Mouse (Mus musculus) urinary bladder, adult 2 months (tissue): ENCODE data around the gene Cyp1b1. TPM values are rescaled to one million over a fixed set of nuclear protein-coding genes. Genes with fewer than 3 reads are reported as not detected.

Source experiments
- DNase-seq: peaks from one replicate; pipeline ENCODE4 v3.0.0; 2022; ENCODE audit warnings: low spot score
- polyA plus RNA-seq: library from polyadenylated mRNA; depleted of rRNA; stranded (reverse); fragments of >200 nt; gene quantifications from 2 replicates; pipeline ENCODE4 v1.2.3, GENCODE M21; 2012; rRNA removed

The Cyp1b1 gene
- 25.9 and 28.4 TPM in 2 replicates for polyA plus RNA-seq

- no peak for DNase-seq
These were observed at the start of gene Cyp1b1 for GRCm38 (mm10) chr17:79714931-79715637. Cyp1b1 (minus strand) TSS chr17:79715061.

- DNase-seq = no peak
These were observed 47.0 kb upstream of the Cyp1b1 start for GRCm38 (mm10) chr17:79761841-79762240.

- no peak for DNase-seq
These were observed 39.0 kb upstream of the Cyp1b1 start for GRCm38 (mm10) chr17:79753831-79754230.

DNA sequence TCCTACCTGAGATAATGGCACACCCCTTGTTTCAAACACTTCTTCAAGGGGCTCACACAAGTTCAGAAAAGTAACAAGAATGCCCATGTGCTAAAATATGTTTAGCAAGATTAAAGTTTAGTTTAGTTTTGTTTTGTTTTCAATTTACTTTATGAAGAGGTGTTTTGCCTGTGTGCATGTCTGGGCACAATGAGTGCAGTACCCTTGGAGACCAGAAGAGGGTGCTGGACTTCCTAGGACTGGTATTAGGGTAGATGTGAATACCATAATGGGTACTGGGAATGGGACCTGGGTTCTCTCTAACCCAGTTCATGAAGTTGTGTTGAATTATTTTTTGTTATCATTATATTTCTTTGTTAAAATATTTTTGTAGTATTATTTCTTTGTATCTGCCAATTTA lies 38.0 kb upstream of the Cyp1b1 start:
- DNase-seq = no peak

DNA sequence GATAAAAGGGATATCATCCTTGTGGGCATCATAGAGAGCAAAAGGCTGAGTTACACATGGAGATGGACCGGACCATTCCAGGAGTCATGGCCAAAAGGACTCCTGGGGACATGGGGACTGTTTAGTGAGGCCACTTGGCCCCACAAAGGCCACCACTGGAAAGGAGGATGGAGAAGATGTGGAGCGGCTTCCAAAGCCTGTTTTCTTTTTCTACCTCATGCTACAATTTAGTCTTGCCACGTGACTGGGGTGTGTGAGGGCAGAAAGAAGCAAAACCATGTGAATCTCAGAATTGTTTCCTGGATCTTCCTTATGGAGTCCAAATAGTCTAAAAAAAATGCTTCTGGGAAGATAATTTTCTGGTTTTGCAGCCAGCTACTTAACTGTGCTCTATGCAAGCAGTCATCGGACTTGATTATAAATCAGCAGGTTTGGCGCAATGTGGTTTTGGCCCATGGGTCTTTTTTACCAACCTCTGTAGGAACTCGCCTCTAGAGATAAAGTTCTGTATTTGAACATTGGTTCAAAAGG lies 36.9 kb upstream of the Cyp1b1 start:
- DNase-seq = no peak

DNA sequence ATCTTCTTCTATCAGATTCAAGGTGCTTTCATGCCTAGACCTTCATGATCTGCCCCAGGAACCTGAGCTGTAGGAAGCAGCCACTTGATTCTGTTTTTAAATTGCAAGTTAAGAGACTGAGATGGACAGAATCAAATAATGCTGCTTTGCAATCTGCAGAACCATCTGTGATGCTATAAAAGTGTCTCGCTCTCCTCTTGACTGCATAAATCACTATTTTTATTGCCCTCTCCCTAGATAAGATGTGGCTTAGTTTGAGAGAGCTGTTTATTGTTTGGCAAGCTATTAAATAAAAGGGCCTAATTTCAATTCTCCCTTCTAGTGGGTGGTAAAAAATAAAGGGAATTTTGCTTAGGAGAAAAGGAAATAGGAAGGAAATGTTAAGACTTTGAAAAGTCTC lies 34.8 kb upstream of the Cyp1b1 start:
- DNase-seq = no peak

GRCm38 (mm10) chr17:79746954-79747353 lies 32.1 kb upstream of the Cyp1b1 start:
- DNase-seq = no peak

- DNase-seq = no peak
These were observed 31.3 kb upstream of the Cyp1b1 start for GRCm38 (mm10) chr17:79746146-79746591.

DNA sequence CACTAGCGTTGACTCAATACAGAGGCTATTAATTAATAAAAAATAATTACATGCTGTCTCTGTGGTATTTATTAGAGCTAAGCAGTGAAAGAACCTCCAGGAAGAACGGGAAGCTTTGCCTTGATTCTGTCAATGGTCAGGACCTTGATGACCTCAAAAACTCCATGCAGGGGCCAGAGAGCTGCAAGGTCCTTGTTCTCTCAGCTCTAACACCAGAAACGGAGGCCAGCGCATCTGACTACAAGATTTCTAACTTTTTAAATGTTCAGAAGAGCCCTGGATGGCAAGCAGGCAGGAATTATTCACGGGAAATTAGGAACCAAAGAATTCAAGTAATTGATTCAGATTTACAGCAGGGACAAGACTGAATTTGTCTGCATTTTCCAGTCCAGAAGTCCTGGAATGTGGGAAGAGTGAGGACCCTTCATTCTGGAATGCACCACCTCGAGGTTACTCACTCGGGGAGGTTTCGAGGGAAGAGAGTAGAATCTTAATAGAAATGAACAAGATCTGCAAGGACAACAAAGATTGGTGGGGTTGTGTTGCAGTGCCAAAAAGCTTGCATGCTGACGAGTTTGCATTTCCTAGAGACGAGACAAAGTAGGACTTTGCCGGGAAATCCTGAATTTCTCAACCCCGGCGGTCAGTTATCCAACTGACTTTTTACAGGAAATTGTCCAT lies 30.3 kb upstream of the Cyp1b1 start:
- DNase-seq = no peak

DNA sequence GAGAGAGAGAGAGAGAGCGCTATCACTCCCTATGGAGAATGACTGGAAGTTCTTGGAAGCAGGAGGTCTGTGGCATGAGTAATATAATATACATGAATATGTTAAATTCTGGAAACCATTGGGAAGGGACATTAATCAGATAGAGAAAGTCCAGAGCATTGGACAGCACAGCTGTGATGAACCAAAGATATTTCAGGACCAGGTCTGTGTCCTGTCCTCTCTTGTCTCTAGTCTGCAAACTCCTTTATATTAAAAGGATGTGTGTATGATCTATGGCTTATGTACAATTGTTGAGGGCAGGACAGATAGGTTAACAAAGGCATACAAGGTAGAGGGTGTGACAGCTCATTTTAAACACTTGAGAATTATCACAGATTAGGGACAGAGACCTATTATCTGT lies 28.6 kb upstream of the Cyp1b1 start:
- no peak for DNase-seq

DNA sequence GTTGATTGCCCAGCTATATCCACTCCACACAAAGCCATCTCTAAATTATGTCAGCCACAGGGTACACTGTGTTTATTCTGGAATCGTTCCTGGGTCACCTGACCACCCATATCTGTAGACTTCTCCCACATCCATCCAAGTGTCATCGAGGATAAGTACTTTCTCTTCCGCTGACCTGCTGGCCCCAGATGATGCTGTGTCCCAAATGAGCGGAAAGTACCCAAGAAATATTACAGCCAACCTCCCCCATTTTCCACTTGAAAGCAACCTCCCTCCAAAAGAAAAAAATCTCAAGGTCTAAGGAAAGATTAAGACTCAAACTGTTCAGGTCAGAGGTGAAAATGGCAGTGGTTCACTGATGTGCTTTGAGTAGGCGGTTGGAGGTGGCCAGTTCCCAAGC lies 27.8 kb upstream of the Cyp1b1 start:
- DNase-seq = no peak

DNA sequence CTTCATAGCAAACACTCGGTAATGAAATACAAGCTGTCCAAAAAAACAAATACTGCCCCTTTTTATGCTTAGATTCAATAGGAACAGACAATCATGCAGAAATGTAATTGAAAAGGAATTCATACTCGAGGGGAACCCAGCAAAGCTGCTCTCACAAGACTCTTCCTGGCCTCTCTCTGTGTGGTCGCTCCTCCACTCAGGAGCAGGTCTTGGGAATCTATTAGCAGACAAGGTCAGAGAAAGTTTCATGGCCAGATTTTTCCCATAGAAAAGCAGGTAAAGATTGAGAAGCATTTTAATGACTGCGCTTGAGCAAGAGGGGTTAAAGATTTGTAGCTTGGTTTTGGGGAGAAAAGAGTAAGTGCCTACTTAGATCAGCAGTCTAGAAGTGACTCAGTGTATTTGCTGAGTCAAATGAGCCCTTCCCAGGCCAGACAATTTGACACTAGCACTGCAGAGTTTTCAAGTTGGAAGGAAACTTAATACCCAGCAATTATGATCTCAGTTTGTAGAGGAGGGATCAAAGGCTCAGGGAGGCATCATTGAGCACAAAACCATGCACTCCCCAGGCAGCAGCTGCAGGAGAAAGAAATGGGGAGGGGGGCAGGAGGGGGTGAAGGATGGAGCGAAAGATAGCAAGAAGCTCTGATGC lies 24.1 kb upstream of the Cyp1b1 start:
- DNase-seq = no peak

DNA sequence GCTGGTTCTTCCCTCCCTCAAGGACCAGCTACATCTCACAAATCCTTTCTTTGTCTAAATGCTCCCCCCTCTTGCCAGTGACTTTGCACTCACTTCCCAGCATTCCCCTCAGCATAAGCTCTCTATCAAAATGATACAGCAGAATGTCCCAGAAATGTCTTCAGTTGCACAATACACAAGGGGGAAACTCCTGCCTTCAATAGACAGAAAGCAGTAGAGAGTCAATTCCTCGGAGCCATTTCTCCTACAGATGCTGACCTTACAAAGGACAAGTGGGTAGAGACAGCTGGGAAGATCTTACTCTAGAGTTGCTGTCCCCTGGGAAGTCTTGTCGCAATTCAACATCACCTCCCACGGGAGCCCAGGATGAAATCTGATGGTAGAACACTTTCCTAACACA lies 22.7 kb upstream of the Cyp1b1 start:
- no peak for DNase-seq

DNA sequence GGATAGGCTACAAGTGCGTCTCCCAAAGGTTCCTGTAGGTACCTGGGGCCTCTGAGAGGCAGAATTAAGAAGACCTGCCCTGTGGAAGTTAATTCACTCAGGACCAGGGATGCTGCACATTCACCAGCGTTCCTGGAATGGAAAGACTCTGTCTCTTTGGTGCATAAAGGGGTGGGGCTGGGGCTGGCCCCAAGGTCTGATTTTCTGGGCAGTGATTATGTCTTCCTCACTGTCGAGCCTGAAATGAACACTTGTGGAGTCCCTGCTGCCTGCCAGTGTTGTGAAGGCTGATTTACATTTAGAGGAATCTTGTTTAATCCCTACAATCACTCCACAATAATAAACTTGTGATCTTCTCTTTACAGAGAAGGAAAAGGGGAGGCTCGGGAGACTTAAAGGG lies 18.2 kb upstream of the Cyp1b1 start:
- DNase-seq = no peak

GRCm38 (mm10) chr17:79730988-79731387 lies 16.1 kb upstream of the Cyp1b1 start:
- no peak for DNase-seq

- DNase-seq = no peak
These were observed 14.0 kb upstream of the Cyp1b1 start for GRCm38 (mm10) chr17:79728585-79729503.

DNA sequence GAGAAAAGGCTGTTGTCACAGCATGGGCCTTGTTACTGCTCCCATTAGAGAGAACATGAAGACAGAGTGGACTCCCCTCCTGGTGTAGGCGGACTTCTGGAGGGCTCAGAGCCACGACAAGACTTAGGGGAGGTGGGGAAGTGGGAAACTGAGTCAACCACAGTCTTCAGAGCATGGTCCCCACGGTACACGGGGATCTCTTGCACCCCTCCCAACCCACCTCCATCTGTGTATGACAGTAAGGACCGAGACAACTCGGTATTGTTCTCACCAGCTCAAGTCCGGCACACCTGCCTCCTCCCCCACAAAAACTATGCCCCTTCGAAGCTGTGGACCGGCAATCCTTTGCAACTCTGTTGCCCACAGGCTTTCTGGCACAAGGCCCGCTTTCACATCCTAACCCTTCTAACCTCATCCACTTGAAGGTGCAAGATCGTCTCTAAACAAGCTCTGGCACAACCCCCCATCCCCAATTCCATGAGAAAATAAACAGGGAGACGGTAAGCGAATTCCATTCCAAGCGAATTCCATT lies 13.3 kb upstream of the Cyp1b1 start:
- no peak for DNase-seq

GRCm38 (mm10) chr17:79726613-79727012 lies 11.8 kb upstream of the Cyp1b1 start:
- no peak for DNase-seq

DNA sequence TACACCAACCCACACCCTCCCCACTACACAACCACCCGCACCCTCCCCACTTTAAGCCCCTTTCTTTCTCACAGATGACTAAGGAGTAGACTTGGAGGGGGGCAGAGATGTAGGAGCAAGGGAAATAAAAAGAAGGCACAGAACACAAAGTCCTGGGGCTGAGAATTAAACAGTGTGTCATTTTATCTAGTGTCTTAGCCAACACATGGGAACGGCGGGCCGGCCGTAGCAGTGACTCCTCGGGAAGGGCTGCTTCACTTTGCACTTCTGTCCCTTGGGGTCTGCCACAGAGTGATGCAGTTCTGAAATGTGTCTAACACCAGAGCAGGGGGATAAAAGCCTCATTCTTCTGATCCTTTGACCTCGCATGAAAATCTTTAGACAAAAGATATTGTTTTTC lies 5.8 kb upstream of the Cyp1b1 start:
- no peak for DNase-seq

DNA sequence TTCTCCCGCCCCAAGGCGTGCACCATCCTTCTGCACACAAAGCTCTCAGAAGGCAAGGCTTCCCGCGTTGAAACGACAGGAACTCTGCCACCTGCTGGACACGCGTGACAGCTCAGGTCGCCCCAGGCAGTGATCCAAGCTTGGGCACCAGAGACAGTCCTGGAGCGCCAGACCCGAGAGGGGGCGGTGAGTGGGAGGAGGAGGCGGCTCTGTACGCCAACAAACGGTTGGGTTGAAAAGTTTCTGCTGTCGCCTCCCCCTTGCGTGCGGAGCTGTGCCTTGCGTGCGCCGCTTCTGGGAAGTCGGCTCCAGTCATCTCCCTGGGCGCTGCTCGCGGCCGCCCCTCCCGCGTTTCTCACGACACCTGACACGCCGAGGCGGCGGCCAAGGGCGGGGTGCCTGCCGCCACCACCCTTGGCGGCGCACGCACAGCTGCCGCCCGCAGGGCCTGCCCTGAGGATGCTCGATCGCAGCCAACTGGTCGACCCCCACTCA lies 835 bp upstream of the Cyp1b1 start:
- peak; percentile 75 for DNase-seq

DNA sequence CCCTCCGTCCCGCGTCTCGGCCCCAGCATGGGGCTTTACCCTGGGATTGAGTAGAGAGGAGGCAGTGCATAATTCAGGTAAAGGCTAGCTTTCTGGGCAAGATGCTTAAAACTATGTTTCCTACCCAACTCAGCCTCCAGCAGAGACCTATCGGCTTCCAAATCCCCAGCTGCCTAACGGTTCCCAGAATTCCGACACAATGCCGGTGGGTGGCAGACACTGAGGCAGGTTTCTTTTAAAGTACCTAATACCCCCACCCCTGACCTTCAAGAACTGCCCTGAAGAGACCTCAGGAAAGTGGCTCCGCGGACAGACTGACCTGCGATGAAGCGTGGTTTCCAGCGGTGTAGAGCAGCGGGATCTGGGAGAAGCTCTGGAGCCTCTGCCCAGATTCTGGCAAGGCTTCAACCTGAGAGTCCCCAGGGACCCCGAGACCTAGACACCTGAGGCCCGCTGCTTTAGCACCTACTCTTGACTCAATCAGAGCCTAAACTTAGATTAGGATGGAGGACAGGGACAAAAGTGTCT lies 429 bp downstream of the Cyp1b1 start:
- DNase-seq = no peak
